Mouse (Mus musculus): ENCODE measurements around the gene Ccdc142.

- TF ChIP-seq CTCF (IDR thresholded peaks at IDR 0.05; ENCODE audit: insufficient read depth, low read length): no peak
- peak; percentile 74; the same call in 1 of the 2 replicates for TF ChIP-seq POLR2A (IDR thresholded peaks at IDR 0.05; ENCODE audit: borderline replicate concordance, extremely low read depth, low read depth, low read length)
Measured at GRCm38 (mm10) chr6:83124851-83125312, 23.5 kb downstream of the Ccdc142 start.

Data from lung, adult 2 months (tissue).